Mouse (Mus musculus) forebrain, embryonic 12.5 days (tissue): Measurements from ENCODE around the gene Eif2ak1. TPM values are rescaled to one million over a fixed set of nuclear protein-coding genes. Genes with fewer than 3 reads are reported as not detected.

Experiments
- ATAC-seq: fragments of 200-750 bp; cut with Nextera tagmentation; 2 replicates; pipeline ENCODE4 v1.8.0; 2017; ENCODE audit warnings: moderate TSS enrichment; ENCODE audit not compliant: low FRiP score
- H3K27ac ChIP-seq: fragments of 300-500 bp; sonication (generic); 2 replicates; pipeline ENCODE4 v1.5.1; 2016; ENCODE audit warnings: mild to moderate bottlenecking
- H3K27me3 ChIP-seq: fragments of 300-500 bp; sonication (generic); 2 replicates; pipeline ENCODE4 v1.6.1; 2016; ENCODE audit warnings: mild to moderate bottlenecking
- H3K36me3 ChIP-seq: fragments of 300-500 bp; sonication (generic); replicated peaks from 2 replicates; pipeline ENCODE4 v1.6.1; 2016; ENCODE audit warnings: mild to moderate bottlenecking
- H3K4me1 ChIP-seq: fragments of 300-500 bp; sonication (generic); 2 replicates; pipeline ENCODE4 v1.6.1; 2016
- H3K4me2 ChIP-seq: fragments of 300-500 bp; sonication (generic); 2 replicates; pipeline ENCODE4 v1.6.1; 2016; ENCODE audit warnings: mild to moderate bottlenecking, moderate library complexity
- H3K4me3 ChIP-seq: fragments of 300-500 bp; sonication (generic); replicated peaks from 2 replicates; pipeline ENCODE4 v1.5.1; 2016; ENCODE audit warnings: mild to moderate bottlenecking
- H3K9ac ChIP-seq: fragments of 300-500 bp; sonication (generic); 2 replicates; pipeline ENCODE4 v1.6.1; 2016; ENCODE audit warnings: mild to moderate bottlenecking
- H3K9me3 ChIP-seq: fragments of 300-500 bp; sonication (generic); 2 replicates; pipeline ENCODE4 v1.6.1; 2016
- WGBS: fragments of 180-500 bp; shearing (Covaris S2); methylation state at CpG from one replicate; pipeline ENCODE4 v1.1.7; 2016; 5-methylcytosine and 5-hydroxymethylcytosine counted together
- polyA plus RNA-seq: library from polyadenylated mRNA; unstranded; fragments of >200 nt; fragmentation: Nextera tagmentation; extraction: Ambion mirVana; gene quantifications from 2 replicates; pipeline ENCODE4 v1.2.1, GENCODE M21; 2016

Eif2ak1 gene
- polyA plus RNA-seq, 1 experiment from 2014 or later = 46.2 TPM

DNA sequence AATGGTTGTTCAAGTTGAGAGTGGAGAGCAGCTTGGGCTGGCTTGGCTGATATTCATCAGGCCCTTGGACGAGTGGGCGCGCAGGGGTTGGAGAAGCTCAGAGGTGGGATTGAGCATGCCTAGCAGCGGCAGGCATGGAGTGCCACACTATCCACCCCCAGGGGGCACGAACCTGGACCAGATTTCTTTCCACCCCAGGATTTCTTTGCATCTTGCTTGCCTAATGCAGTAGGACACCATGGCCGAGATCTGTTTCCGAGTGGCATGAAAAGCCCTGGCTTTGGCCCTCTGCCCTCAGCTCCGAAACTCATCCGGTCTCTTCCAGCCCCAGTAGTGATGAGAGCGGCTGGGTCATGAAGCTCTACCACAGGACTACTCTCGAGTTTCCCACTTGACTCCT lies 115.8 kb downstream of the Eif2ak1 start:
- H3K36me3 ChIP-seq = peaks cover 36% of the 10 kb centered on the region
- H3K9ac ChIP-seq = no peak overlapping the region
- WGBS = 86% methylated on average over 11 of the region's 11 CpGs
- ATAC-seq = no peak
- no peaks in the 10 kb centered on the region for H3K4me1 ChIP-seq
- H3K9me3 ChIP-seq = no peaks in the 10 kb centered on the region
- H3K27ac ChIP-seq = no peak overlapping the region
- no peak overlapping the region for H3K4me2 ChIP-seq
- H3K27me3 ChIP-seq = no peaks in the 10 kb centered on the region
- H3K4me3 ChIP-seq = no peak overlapping the region

DNA sequence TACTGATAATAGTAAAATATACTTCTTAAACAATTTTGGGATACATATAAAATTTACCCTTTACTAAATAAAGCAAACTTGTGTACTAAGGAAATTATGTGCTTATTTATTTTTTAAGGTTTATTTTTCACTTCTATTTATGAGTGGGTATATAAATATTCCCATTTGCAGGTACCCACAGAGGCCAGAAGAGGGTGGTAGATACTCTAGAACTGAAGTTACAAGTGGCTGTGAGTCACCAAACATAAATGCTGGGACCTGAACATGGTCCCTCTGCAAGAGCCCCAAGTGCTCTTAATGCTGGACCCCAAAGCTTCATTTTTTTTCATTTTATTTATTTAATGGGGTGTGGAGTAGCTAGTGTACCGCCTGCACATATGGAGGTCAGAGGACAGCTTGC lies 116.3 kb downstream of the Eif2ak1 start:
- Histone ChIP-seq H3K4me1 (no peaks in the 10 kb centered on the region), H3K9me3 (no peaks in the 10 kb centered on the region), H3K27me3 (no peaks in the 10 kb centered on the region), H3K27ac (no peak overlapping the region), H3K36me3 (peaks cover 31% of the 10 kb centered on the region), H3K9ac (no peak overlapping the region), H3K4me2 (no peak overlapping the region), H3K4me3 (no peak overlapping the region)
- 79% methylated on average over 1 of the region's 1 CpGs for WGBS
- no peak for ATAC-seq

DNA sequence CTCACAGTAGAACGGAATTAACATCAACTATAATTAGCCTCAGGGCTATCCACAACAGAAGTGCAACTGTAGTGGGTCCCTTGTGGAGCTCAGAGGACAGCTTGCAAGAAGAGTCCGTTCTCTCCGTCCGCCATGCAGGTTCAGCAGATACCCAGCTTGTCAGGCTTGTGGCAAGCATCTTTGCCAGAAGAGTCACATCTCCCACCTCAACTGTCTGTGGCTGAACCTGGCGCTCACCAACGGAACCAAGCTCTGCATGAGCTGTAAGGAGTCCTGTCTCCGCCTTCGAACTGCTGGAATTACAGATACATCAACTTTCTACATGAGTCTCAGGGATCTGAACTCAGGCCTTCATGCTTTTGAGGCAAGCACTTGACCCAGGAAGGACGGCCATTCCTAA lies 118.6 kb downstream of the Eif2ak1 start:
- H3K36me3 ChIP-seq = peaks cover 10% of the 10 kb centered on the region
- 88% methylated on average over 9 of the region's 9 CpGs for WGBS
- no peaks in the 10 kb centered on the region for H3K9me3 ChIP-seq
- H3K4me2 ChIP-seq = no peak overlapping the region
- H3K27ac ChIP-seq = no peak overlapping the region
- no peaks in the 10 kb centered on the region for H3K4me1 ChIP-seq
- H3K27me3 ChIP-seq = no peaks in the 10 kb centered on the region
- no peak overlapping the region for H3K4me3 ChIP-seq
- H3K9ac ChIP-seq = no peak overlapping the region
- no peak for ATAC-seq

DNA sequence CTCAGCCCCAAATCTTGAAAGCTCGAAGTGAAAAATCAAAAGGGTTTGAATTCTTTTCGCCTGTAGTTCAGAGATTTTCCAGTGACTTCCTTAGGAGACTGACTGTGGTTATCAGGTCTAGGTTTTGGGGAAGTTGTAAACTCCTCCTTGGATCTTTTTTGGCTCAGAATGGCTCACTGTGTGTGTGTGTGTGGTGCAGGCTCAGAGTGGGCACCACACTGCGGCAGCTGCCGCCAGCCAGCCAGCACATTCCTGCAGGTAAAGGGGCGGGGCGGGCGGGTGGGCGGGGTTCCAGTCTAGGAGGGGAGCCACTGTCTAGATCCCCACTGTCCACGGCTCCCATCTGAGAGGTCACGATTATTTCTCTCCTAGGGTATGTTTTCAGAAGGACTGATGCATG lies 124.0 kb downstream of the Eif2ak1 start:
- H3K4me1 ChIP-seq = no peaks in the 10 kb centered on the region
- 24% methylated on average over 10 of the region's 10 CpGs for WGBS
- no peaks in the 10 kb centered on the region for H3K27me3 ChIP-seq
- H3K27ac ChIP-seq = no peak overlapping the region
- ATAC-seq = no peak
- no peak overlapping the region for H3K9ac ChIP-seq
- no peak overlapping the region for H3K4me3 ChIP-seq
- no peak overlapping the region for H3K4me2 ChIP-seq
- H3K36me3 ChIP-seq = no peaks in the 10 kb centered on the region
- H3K9me3 ChIP-seq = no peaks in the 10 kb centered on the region

DNA sequence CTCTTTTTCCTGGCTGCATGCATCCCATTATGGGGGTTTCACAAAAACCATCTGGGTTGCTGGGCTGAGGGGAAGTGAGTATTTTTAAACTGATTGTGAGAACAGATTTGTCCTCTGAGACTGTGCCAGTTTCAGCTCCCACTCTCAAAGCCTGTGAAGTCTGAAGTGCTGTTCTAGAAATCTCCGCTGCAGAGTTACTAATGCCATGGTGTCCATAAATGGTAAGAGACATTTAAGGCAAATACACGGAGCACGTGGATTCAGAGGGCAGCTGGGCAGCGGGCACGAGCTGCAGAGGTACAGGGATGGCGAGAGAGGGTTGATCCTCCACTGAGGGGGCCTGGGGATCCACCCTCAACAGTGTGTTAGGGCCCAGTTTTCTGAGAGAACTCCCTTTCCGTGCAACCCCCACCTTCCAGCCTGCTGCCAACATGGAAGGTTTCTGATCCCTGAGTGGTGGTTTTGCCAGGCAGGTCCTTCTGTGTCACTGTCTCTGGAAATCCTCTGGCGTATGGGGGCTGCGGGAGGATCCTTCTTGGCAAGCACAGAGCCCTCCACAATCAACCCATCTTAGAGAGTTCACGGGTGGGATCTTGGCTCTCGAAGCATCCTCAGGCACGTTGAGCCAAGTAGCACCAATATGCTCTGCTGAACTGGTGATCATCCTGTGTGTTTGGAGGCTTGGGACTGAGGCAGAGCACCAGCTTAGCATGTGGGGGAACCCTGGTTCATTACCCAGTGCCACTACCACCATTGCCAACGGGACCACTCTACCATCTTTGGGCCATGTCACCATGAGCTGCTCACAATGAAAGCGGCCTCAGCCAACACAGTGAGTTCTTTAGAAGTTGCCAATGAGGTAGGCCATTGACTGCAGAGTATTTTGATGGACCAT lies 125.9 kb downstream of the Eif2ak1 start:
- no peak overlapping the region for H3K4me3 ChIP-seq
- H3K27ac ChIP-seq = no peak overlapping the region
- ATAC-seq = no peak

DNA sequence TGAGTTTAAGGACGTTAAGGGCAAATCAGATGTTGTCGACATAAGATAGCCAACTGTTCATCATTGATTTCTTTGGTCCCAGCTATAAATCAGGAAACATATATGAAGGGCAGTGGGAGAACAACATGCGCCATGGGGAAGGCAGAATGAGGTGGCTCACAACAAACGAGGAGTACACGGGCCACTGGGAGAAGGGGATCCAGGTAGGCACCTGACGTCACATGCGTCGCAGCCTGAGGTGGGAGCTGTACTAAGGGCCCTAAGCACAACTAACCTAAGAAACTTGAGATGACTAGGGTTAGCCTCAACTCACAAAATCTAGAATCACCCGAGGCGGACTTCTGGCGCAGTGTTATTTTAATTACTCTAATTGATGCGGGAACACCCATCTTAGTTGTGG lies 130.8 kb downstream of the Eif2ak1 start:
- Histone ChIP-seq H3K9me3 (no peaks in the 10 kb centered on the region), H3K4me1 (no peaks in the 10 kb centered on the region), H3K9ac (no peak overlapping the region), H3K27me3 (no peaks in the 10 kb centered on the region), H3K4me3 (no peak overlapping the region), H3K4me2 (no peak overlapping the region), H3K36me3 (no peaks in the 10 kb centered on the region), H3K27ac (no peak overlapping the region)
- ATAC-seq = no peak
- WGBS = 90% methylated on average over 12 of the region's 12 CpGs

More for the DNA sequence above, 125.9 kb downstream of the Eif2ak1 start:
- 88% methylated on average over 14 of the region's 14 CpGs for WGBS
- Histone ChIP-seq H3K36me3 (no peaks in the 10 kb centered on the region), H3K27me3 (no peaks in the 10 kb centered on the region), H3K9me3 (no peaks in the 10 kb centered on the region), H3K9ac (no peak overlapping the region), H3K4me2 (no peak overlapping the region), H3K4me1 (no peaks in the 10 kb centered on the region)

DNA sequence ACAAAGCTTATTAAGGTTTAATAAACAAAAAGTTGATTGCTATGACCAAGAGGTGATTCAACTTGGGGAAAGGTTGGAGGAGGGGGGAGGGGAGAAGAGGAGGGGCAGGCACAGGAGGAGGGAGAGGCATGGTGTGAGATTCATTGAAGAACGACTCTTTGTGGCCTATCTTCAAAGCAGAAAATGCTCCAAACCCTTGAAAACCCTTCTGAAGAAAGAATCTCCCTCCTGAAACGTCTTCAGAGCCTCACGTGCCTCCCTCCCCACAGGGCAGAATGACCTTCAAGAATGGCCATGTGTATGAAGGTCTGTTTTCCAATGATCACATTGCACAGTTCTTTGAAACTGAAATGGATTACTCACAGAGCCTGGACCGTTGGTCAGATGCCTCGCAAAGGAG lies 132.4 kb downstream of the Eif2ak1 start:
- H3K36me3 ChIP-seq = no peaks in the 10 kb centered on the region
- H3K4me2 ChIP-seq = no peak overlapping the region
- ATAC-seq = no peak
- no peaks in the 10 kb centered on the region for H3K27me3 ChIP-seq
- H3K9ac ChIP-seq = no peak overlapping the region
- no peaks in the 10 kb centered on the region for H3K9me3 ChIP-seq
- H3K4me1 ChIP-seq = no peaks in the 10 kb centered on the region
- no peak overlapping the region for H3K27ac ChIP-seq
- 45% methylated on average over 5 of the region's 5 CpGs for WGBS
- no peak overlapping the region for H3K4me3 ChIP-seq

Other genes with a start within 250 kb of the Eif2ak1 start
- gene Cyth3, start 195.3 kb upstream of the Eif2ak1 start, polyA plus RNA-seq = 25.7 and 27.8 TPM in 2 replicates
- gene Usp42, start 85.5 kb upstream of the Eif2ak1 start, polyA plus RNA-seq = 33.0 and 34.5 TPM in 2 replicates
- 0.46 and 0.66 TPM in 2 replicates for gene Ankrd61, start 79.9 kb downstream of the Eif2ak1 start, polyA plus RNA-seq
- gene Aimp2, start 92.1 kb downstream of the Eif2ak1 start, polyA plus RNA-seq = 85.0 and 88.6 TPM in 2 replicates
- gene Pms2, start 92.2 kb downstream of the Eif2ak1 start, polyA plus RNA-seq = 35.2 and 38.5 TPM in 2 replicates
- 0.87 and 1.9 TPM in 2 replicates for gene Gm42421, start 110.4 kb downstream of the Eif2ak1 start, polyA plus RNA-seq
- 2.2 and 3.4 TPM in 2 replicates for gene Rsph10b, start 115.2 kb downstream of the Eif2ak1 start, polyA plus RNA-seq
- gene Ccz1, start 197.1 kb downstream of the Eif2ak1 start, polyA plus RNA-seq = 110 and 113 TPM in 2 replicates
- not detected in 2 replicates for gene Ocm, start 208.9 kb downstream of the Eif2ak1 start, polyA plus RNA-seq